Comparison of ENCODE assay signal across 11 mouse cellular contexts in genomic region chr17:47955054-47955741, GRCm38 (mm10). TPM values are rescaled to one million over a fixed set of nuclear protein-coding genes. Genes with fewer than 3 reads are reported as not detected.
DNase-seq lines count a peak whose midpoint lies in the region; ATAC-seq and TF ChIP-seq lines count a peak whose summit lies in the region.
"Had no signal": no experiment of that assay in that cellular context is flagged by ENCODE, and none has a peak within 500 bp of the region (broad histone marks: within the 10 kb centered on the region; RNA-seq: fewer than 3 reads in every experiment).

No protein-coding gene starts in this region.

- H3K4me2 ChIP-seq in heart, postnatal 0 days (ENCODE audit: low read depth, low read length): no peak overlapping the region
- no peak overlapping the region for H3K4me2 ChIP-seq in embryonic facial prominence, embryonic 11.5 days (ENCODE audit: low read depth, low read length)
- no peak overlapping the region for H3K4me2 ChIP-seq in liver, embryonic 16.5 days (ENCODE audit: low read depth, low read length)
- H3K4me2 ChIP-seq in stomach, embryonic 14.5 days (replicated peaks; ENCODE audit: low read depth, low read length): no peak overlapping the region

- peaks cover 3% of the 10 kb centered on the region; the same call in 1 of the 2 replicates for H3K4me1 ChIP-seq in heart, postnatal 0 days (ENCODE audit: control insufficient read depth, insufficient read depth)
- H3K4me1 ChIP-seq in heart, adult 2 months (ENCODE audit: control insufficient read depth, insufficient read depth, low read length): no peaks in the 10 kb centered on the region
- H3K4me1 ChIP-seq in embryonic facial prominence, embryonic 11.5 days (ENCODE audit: control insufficient read depth, insufficient read depth, low read length): peaks cover 6% of the 10 kb centered on the region
- no peaks in the 10 kb centered on the region; the same call in 1 of the 2 replicates for H3K4me1 ChIP-seq in liver, embryonic 16.5 days (ENCODE audit: control insufficient read depth, low read depth, low read length)
- peaks cover 22% of the 10 kb centered on the region for H3K4me1 ChIP-seq in stomach, embryonic 14.5 days (ENCODE audit: control insufficient read depth, insufficient read depth, low read length)

- peaks cover 4% of the 10 kb centered on the region; the same call in 1 of the 2 replicates for H3K27me3 ChIP-seq in heart, postnatal 0 days (ENCODE audit: control insufficient read depth, insufficient read depth, low read length)
- no peaks in the 10 kb centered on the region; the same call in 1 of the 2 replicates for H3K27me3 ChIP-seq in heart, adult 2 months (ENCODE audit: control insufficient read depth, insufficient read depth, low read length)
- H3K27me3 ChIP-seq in embryonic facial prominence, embryonic 11.5 days (ENCODE audit: control insufficient read depth, insufficient read depth, low read length): no peaks in the 10 kb centered on the region
- H3K27me3 ChIP-seq in liver, embryonic 16.5 days (ENCODE audit: control insufficient read depth, insufficient read depth, low read depth, low read length): no peaks in the 10 kb centered on the region
- no peaks in the 10 kb centered on the region for H3K27me3 ChIP-seq in stomach, embryonic 14.5 days (ENCODE audit: control insufficient read depth, insufficient read depth, low read length)

- no peak for TF ChIP-seq CTCF in heart, postnatal 0 days (IDR thresholded peaks at IDR 0.05; ENCODE audit: low read depth)
- TF ChIP-seq CTCF in heart, adult 2 months (IDR thresholded peaks at IDR 0.05): no peak

- no peak overlapping the region for H3K27ac ChIP-seq in heart, postnatal 0 days (ENCODE audit: low read depth)
- no peak overlapping the region for H3K27ac ChIP-seq in heart, adult 2 months
- H3K27ac ChIP-seq in embryonic facial prominence, embryonic 11.5 days (replicated peaks; ENCODE audit: low read depth, low read length): 0 out of 2 replicates have a peak overlapping the region, but pooled peaks have one; percentile 5
- peak overlapping the region; percentile 70 for H3K27ac ChIP-seq in liver, embryonic 16.5 days (ENCODE audit: low read length)
- H3K27ac ChIP-seq in stomach, embryonic 14.5 days (ENCODE audit: low read length): peak overlapping the region; percentile 57
- H3K27ac ChIP-seq: gastrocnemius, adult 2 months had no signal

- TF ChIP-seq EP300 in heart, postnatal 0 days (IDR thresholded peaks at IDR 0.05; ENCODE audit: low read depth): no peak
- TF ChIP-seq EP300 in heart, adult 2 months (IDR thresholded peaks at IDR 0.05; ENCODE audit: insufficient read depth, low read depth, low read length): no peak

- intact Hi-C loops in heart, adult 2 months (cut with DNase I): no loop called here

- no peaks in the 10 kb centered on the region for H3K9me3 ChIP-seq in heart, postnatal 0 days (replicated peaks; ENCODE audit: control insufficient read depth, low read length)
- H3K9me3 ChIP-seq in embryonic facial prominence, embryonic 11.5 days (replicated peaks; ENCODE audit: control insufficient read depth, low read length): no peaks in the 10 kb centered on the region
- H3K9me3 ChIP-seq in liver, embryonic 16.5 days (replicated peaks; ENCODE audit: control insufficient read depth, low read length): no peaks in the 10 kb centered on the region
- no peaks in the 10 kb centered on the region for H3K9me3 ChIP-seq in stomach, embryonic 14.5 days (ENCODE audit: control insufficient read depth, low read depth, low read length)

- H3K36me3 ChIP-seq in heart, postnatal 0 days (replicated peaks; ENCODE audit: control insufficient read depth, insufficient read depth, low read length): no peaks in the 10 kb centered on the region
- no peaks in the 10 kb centered on the region for H3K36me3 ChIP-seq in heart, adult 2 months (ENCODE audit: control insufficient read depth, insufficient read depth, low read length)
- no peaks in the 10 kb centered on the region for H3K36me3 ChIP-seq in embryonic facial prominence, embryonic 11.5 days (replicated peaks; ENCODE audit: control insufficient read depth, insufficient read depth, low read depth, low read length)
- H3K36me3 ChIP-seq in liver, embryonic 16.5 days (ENCODE audit: control insufficient read depth, insufficient read depth): no peaks in the 10 kb centered on the region
- H3K36me3 ChIP-seq in stomach, embryonic 14.5 days (ENCODE audit: control insufficient read depth, insufficient read depth, low read length): no peaks in the 10 kb centered on the region

- 35% methylated on average over 12 of the region's 12 CpGs for WGBS in heart, postnatal 0 days
- WGBS in heart, adult 2 months: 37% methylated on average over 12 of the region's 12 CpGs
- WGBS in embryonic facial prominence, embryonic 11.5 days: 51% methylated on average over 12 of the region's 12 CpGs
- 34% methylated on average over 12 of the region's 12 CpGs for WGBS in liver, embryonic 16.5 days (ENCODE audit: insufficient replicate concordance)
- WGBS in stomach, embryonic 14.5 days: 21% methylated on average over 12 of the region's 12 CpGs

- no peak for DNase-seq in heart, postnatal 0 days (ENCODE audit: low spot score)
- DNase-seq in heart, adult 2 months: no peak
- no peak for DNase-seq in embryonic facial prominence, embryonic 11.5 days (ENCODE audit: low spot score)
- no peak for DNase-seq in adipocyte (ENCODE audit: low spot score)
- DNase-seq in kidney, postnatal 14 days: no peak
- DNase-seq: gastrocnemius, adult 2 months; layer of hippocampus, adult 9-11 months had no signal

- H3K4me3 ChIP-seq in heart, postnatal 0 days (ENCODE audit: low read depth, low read length): no peak overlapping the region
- no peak overlapping the region for H3K4me3 ChIP-seq in heart, adult 2 months
- no peak overlapping the region for H3K4me3 ChIP-seq in embryonic facial prominence, embryonic 11.5 days (ENCODE audit: low read depth, low read length)
- H3K4me3 ChIP-seq in liver, embryonic 16.5 days (ENCODE audit: low read depth, low read length): no peak overlapping the region
- H3K4me3 ChIP-seq in stomach, embryonic 14.5 days (ENCODE audit: low read depth, low read length): no peak overlapping the region
- H3K4me3 ChIP-seq: gastrocnemius, adult 2 months had no signal

- 0 out of 2 replicates have a peak, but pooled peaks have one; percentile 14 for ATAC-seq in heart, postnatal 0 days (ENCODE audit: insufficient read depth, low read depth)
- no peak for ATAC-seq in embryonic facial prominence, embryonic 11.5 days (replicated peaks; ENCODE audit: insufficient number of reproducible peaks, low FRiP score, low TSS enrichment, low read depth)
- ATAC-seq in liver, embryonic 16.5 days (ENCODE audit: low read depth): peak; percentile 80
- ATAC-seq in stomach, embryonic 14.5 days (ENCODE audit: insufficient number of reproducible peaks, insufficient read depth, low FRiP score, low read depth): peak; percentile 89
- ATAC-seq: CD4-positive, CD25-positive, alpha-beta regulatory T cell, adult 4 months; hindbrain, embryonic 16.5 days had no signal

- no peak for TF ChIP-seq POLR2A in heart, adult 2 months (IDR thresholded peaks at IDR 0.05; ENCODE audit: insufficient read depth, low read depth, low read length)

- H3K79me2 ChIP-seq in heart, adult 2 months (replicated peaks; ENCODE audit: control insufficient read depth, insufficient read depth, low read length): no peaks in the 10 kb centered on the region

- no peak overlapping the region for H3K9ac ChIP-seq in heart, postnatal 0 days (replicated peaks; ENCODE audit: low read depth, low read length)
- no peak overlapping the region for H3K9ac ChIP-seq in heart, adult 2 months (ENCODE audit: low read depth, low read length)
- 0 out of 2 replicates have a peak overlapping the region, but pooled peaks have one; percentile 9 for H3K9ac ChIP-seq in embryonic facial prominence, embryonic 11.5 days (replicated peaks; ENCODE audit: low read length)
- no peak overlapping the region for H3K9ac ChIP-seq in liver, embryonic 16.5 days (ENCODE audit: low read depth, low read length)
- H3K9ac ChIP-seq in stomach, embryonic 14.5 days (replicated peaks; ENCODE audit: low read depth, low read length): no peak overlapping the region

RNA-seq across cellular contexts. Expression of gene Foxp4, which starts 30.8 kb away (rescaled TPM):
- 14.2 and 21.0 TPM in 2 replicates for total RNA-seq in heart, postnatal 0 days (2014; rRNA removed; ENCODE audit: low replicate concordance)
- 3.3 and 4.1 TPM in 2 replicates for polyA plus RNA-seq in heart, postnatal 0 days (2015; fragmentation: Nextera tagmentation; extraction: Ambion mirVana)
- 10 to 100 TPM; 10.0 to 11.7 TPM for total RNA-seq in heart, adult 2 months (2021)
- polyA plus RNA-seq in heart, adult 2 months (2012; rRNA removed): 10.2 and 13.7 TPM in 2 replicates
- polyA plus RNA-seq in embryonic facial prominence, embryonic 11.5 days (2014; fragmentation: Nextera tagmentation; extraction: Ambion mirVana): 29.0 and 32.4 TPM in 2 replicates
- 3.4 and 4.0 TPM in 2 replicates for polyA plus RNA-seq in liver, embryonic 16.5 days (2015; fragmentation: Nextera tagmentation; extraction: Ambion mirVana)
- 41.8 and 43.3 TPM in 2 replicates for polyA plus RNA-seq in stomach, embryonic 14.5 days (2014; fragmentation: Nextera tagmentation; extraction: Ambion mirVana)

Comparison
In these comparisons a context has a peak if more than half of its experiments do, and no peak if none do; other contexts are left out.
1. H3K27ac ChIP-seq: peak in embryonic facial prominence, embryonic 11.5 days (single experiment), liver, embryonic 16.5 days (single experiment) and stomach, embryonic 14.5 days (single experiment); none in heart, postnatal 0 days (single experiment) and heart, adult 2 months (single experiment).